Comparison of ENCODE assay signal across 28 mouse cellular contexts in the genomic region with DNA sequence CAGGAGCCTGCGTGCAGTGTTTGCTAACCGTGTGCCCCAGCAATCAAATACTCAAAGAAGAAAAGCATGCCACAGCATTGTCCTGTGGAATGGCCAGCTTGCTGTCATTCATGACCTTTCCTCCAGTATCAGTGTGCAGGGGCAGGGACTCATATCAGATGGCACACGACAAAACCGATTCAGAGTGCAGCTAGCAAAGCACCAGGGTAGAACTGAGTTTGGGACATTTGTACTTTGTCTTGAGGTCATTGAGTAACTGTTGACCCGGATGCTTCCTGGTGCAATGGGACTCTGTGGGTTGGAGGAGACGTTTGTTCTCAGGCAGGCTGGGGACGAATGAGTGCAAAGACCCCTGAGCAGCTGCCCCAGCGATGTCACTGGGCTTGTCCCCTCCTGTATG. TPM values are rescaled to one million over a fixed set of nuclear protein-coding genes. Genes with fewer than 3 reads are reported as not detected.
DNase-seq lines count a peak whose midpoint lies in the region; ATAC-seq and TF ChIP-seq lines count a peak whose summit lies in the region.
"Had no signal": no experiment of that assay in that cellular context is flagged by ENCODE, and none has a peak within 500 bp of the region (broad histone marks: within the 10 kb centered on the region; RNA-seq: fewer than 3 reads in every experiment).

No protein-coding gene starts in this region.

- peaks cover 3% of the 10 kb centered on the region; the same call in 1 of the 2 replicates for H3K4me1 ChIP-seq in intestine, postnatal 0 days (replicated peaks; ENCODE audit: control insufficient read depth, insufficient read depth, low read length)
- H3K4me1 ChIP-seq in intestine, embryonic 16.5 days (ENCODE audit: control insufficient read depth, insufficient read depth, low read length): peaks cover 7% of the 10 kb centered on the region
- no peaks in the 10 kb centered on the region for H3K4me1 ChIP-seq in kidney, embryonic 16.5 days (ENCODE audit: insufficient read depth, low read length)
- no peaks in the 10 kb centered on the region for H3K4me1 ChIP-seq in liver, embryonic 12.5 days
- no peaks in the 10 kb centered on the region; the same call in 1 of the 2 replicates for H3K4me1 ChIP-seq in stomach, postnatal 0 days (replicated peaks; ENCODE audit: control insufficient read depth, insufficient read depth)
- H3K4me1 ChIP-seq: embryonic facial prominence, embryonic 15.5 days; forebrain, embryonic 13.5 days; forebrain, embryonic 15.5 days had no signal

- no peak for TF ChIP-seq EP300 in stomach, postnatal 0 days (optimal IDR thresholded peaks at IDR 0.05)

- peak; percentile 29; the same call in 1 of the 2 replicates for ATAC-seq in intestine, postnatal 0 days
- no peak for ATAC-seq in intestine, embryonic 16.5 days
- ATAC-seq in kidney, embryonic 16.5 days (ENCODE audit: low FRiP score, low TSS enrichment): no peak
- ATAC-seq in liver, embryonic 12.5 days: 0 out of 2 replicates have a peak, but pooled peaks have one; percentile 8
- peak; percentile 43; the same call in 1 of the 2 replicates for ATAC-seq in stomach, postnatal 0 days (ENCODE audit: low FRiP score, low TSS enrichment)
- ATAC-seq: activated CD4-positive, CD25-positive, alpha-beta regulatory T cell, adult 4 months; CD4-positive, CD25-positive, alpha-beta regulatory T cell, adult 4 months; forebrain, embryonic 13.5 days; forebrain, embryonic 15.5 days; Patski had no signal

- H3K9ac ChIP-seq in intestine, postnatal 0 days (ENCODE audit: low read depth, low read length): no peak overlapping the region
- H3K9ac ChIP-seq in intestine, embryonic 16.5 days (ENCODE audit: low read depth, low read length): no peak overlapping the region
- H3K9ac ChIP-seq in kidney, embryonic 16.5 days (replicated peaks; ENCODE audit: low read length): no peak overlapping the region
- H3K9ac ChIP-seq in liver, embryonic 12.5 days: no peak overlapping the region
- no peak overlapping the region for H3K9ac ChIP-seq in stomach, postnatal 0 days (ENCODE audit: low read length)
- H3K9ac ChIP-seq: embryonic facial prominence, embryonic 13.5 days; embryonic facial prominence, embryonic 15.5 days; forebrain, embryonic 13.5 days; forebrain, embryonic 15.5 days had no signal

- no peak overlapping the region for H3K4me2 ChIP-seq in intestine, postnatal 0 days (replicated peaks; ENCODE audit: low read depth)
- H3K4me2 ChIP-seq in intestine, embryonic 16.5 days (ENCODE audit: low read depth, low read length): no peak overlapping the region
- H3K4me2 ChIP-seq in kidney, embryonic 16.5 days (replicated peaks; ENCODE audit: low read depth, low read length): no peak overlapping the region
- H3K4me2 ChIP-seq in liver, embryonic 12.5 days: no peak overlapping the region
- H3K4me2 ChIP-seq in stomach, postnatal 0 days (replicated peaks; ENCODE audit: low read depth): no peak overlapping the region
- H3K4me2 ChIP-seq: embryonic facial prominence, embryonic 13.5 days; embryonic facial prominence, embryonic 15.5 days; forebrain, embryonic 13.5 days; forebrain, embryonic 15.5 days had no signal

- no peak for TF ChIP-seq CTCF in intestine, postnatal 0 days (IDR thresholded peaks at IDR 0.05; ENCODE audit: low read depth)
- no peak for TF ChIP-seq CTCF in stomach, postnatal 0 days (IDR thresholded peaks at IDR 0.05; ENCODE audit: low read depth)

- H3K4me3 ChIP-seq in intestine, postnatal 0 days (ENCODE audit: low read depth, low read length): no peak overlapping the region
- H3K4me3 ChIP-seq in intestine, embryonic 16.5 days (ENCODE audit: low read length): no peak overlapping the region
- no peak overlapping the region for H3K4me3 ChIP-seq in kidney, embryonic 16.5 days (ENCODE audit: low read length)
- H3K4me3 ChIP-seq in liver, embryonic 12.5 days: no peak overlapping the region
- H3K4me3 ChIP-seq in stomach, postnatal 0 days (ENCODE audit: low read depth, low read length): no peak overlapping the region
- H3K4me3 ChIP-seq: embryonic facial prominence, embryonic 13.5 days; embryonic facial prominence, embryonic 15.5 days; erythroblast, embryonic 14.5 days; forebrain, embryonic 10.5 days; forebrain, embryonic 13.5 days; forebrain, embryonic 15.5 days had no signal

- 56% methylated on average over 8 of the region's 8 CpGs for WGBS in intestine, postnatal 0 days
- 60% methylated on average over 8 of the region's 8 CpGs for WGBS in intestine, embryonic 16.5 days
- WGBS in kidney, embryonic 16.5 days: 64% methylated on average over 8 of the region's 8 CpGs
- 59% methylated on average over 8 of the region's 8 CpGs for WGBS in liver, embryonic 12.5 days (ENCODE audit: insufficient replicate concordance)
- WGBS in stomach, postnatal 0 days: 60% methylated on average over 8 of the region's 8 CpGs

- no peaks in the 10 kb centered on the region for H3K36me3 ChIP-seq in intestine, postnatal 0 days (ENCODE audit: control insufficient read depth, insufficient read depth)
- H3K36me3 ChIP-seq in intestine, embryonic 16.5 days (ENCODE audit: control insufficient read depth, insufficient read depth, low read length): no peaks in the 10 kb centered on the region
- H3K36me3 ChIP-seq in kidney, embryonic 16.5 days (ENCODE audit: insufficient read depth, low read length): no peaks in the 10 kb centered on the region
- H3K36me3 ChIP-seq in liver, embryonic 12.5 days: no peaks in the 10 kb centered on the region
- no peaks in the 10 kb centered on the region for H3K36me3 ChIP-seq in stomach, postnatal 0 days (ENCODE audit: control insufficient read depth, insufficient read depth, low read length)
- H3K36me3 ChIP-seq: embryonic facial prominence, embryonic 13.5 days; embryonic facial prominence, embryonic 15.5 days; forebrain, embryonic 10.5 days; forebrain, embryonic 15.5 days; G1E had no signal

- H3K27me3 ChIP-seq in intestine, postnatal 0 days (replicated peaks; ENCODE audit: control insufficient read depth, insufficient read depth, low read length): no peaks in the 10 kb centered on the region
- H3K27me3 ChIP-seq in intestine, embryonic 16.5 days (replicated peaks; ENCODE audit: control insufficient read depth, insufficient read depth, low read length): no peaks in the 10 kb centered on the region
- no peaks in the 10 kb centered on the region for H3K27me3 ChIP-seq in kidney, embryonic 16.5 days (ENCODE audit: insufficient read depth, low read length)
- no peaks in the 10 kb centered on the region for H3K27me3 ChIP-seq in liver, embryonic 12.5 days (replicated peaks)
- no peaks in the 10 kb centered on the region for H3K27me3 ChIP-seq in stomach, postnatal 0 days (ENCODE audit: control insufficient read depth, insufficient read depth, low read length)
- H3K27me3 ChIP-seq: embryonic facial prominence, embryonic 13.5 days; embryonic facial prominence, embryonic 15.5 days; forebrain, embryonic 13.5 days; forebrain, embryonic 15.5 days; Patski had no signal

- no peak overlapping the region for H3K27ac ChIP-seq in intestine, postnatal 0 days (ENCODE audit: low read depth, low read length)
- no peak overlapping the region for H3K27ac ChIP-seq in intestine, embryonic 16.5 days (ENCODE audit: low read length)
- no peak overlapping the region for H3K27ac ChIP-seq in kidney, embryonic 16.5 days (ENCODE audit: low read length)
- no peak overlapping the region for H3K27ac ChIP-seq in liver, embryonic 12.5 days
- no peak overlapping the region for H3K27ac ChIP-seq in stomach, postnatal 0 days (replicated peaks)
- H3K27ac ChIP-seq: embryonic facial prominence, embryonic 13.5 days; embryonic facial prominence, embryonic 15.5 days; forebrain, embryonic 10.5 days; forebrain, embryonic 13.5 days; forebrain, embryonic 15.5 days had no signal

- DNase-seq in kidney, adult 9 months: peak; percentile 49
- no peak for DNase-seq in liver
- DNase-seq in stomach, postnatal 0 days (ENCODE audit: low spot score): no peak
- DNase-seq in cerebellum, postnatal 4 days (ENCODE audit: low spot score in 2 of 2): no peak
- DNase-seq: adrenal gland, adult 8-10 months; adrenal gland, postnatal 14 days; adrenal gland, postnatal 36 days; B cell, adult 2 months; cerebellum, adult 11-12 months; cerebellum, adult 2 months; cerebellum, adult 9-10 months; cerebellum, postnatal 10 days; cerebellum, postnatal 25 days; embryo, embryonic 11 days had no signal

- H3K9me3 ChIP-seq in intestine, postnatal 0 days (ENCODE audit: control insufficient read depth): no peaks in the 10 kb centered on the region
- no peaks in the 10 kb centered on the region for H3K9me3 ChIP-seq in intestine, embryonic 16.5 days (ENCODE audit: control insufficient read depth, low read length)
- no peaks in the 10 kb centered on the region for H3K9me3 ChIP-seq in kidney, embryonic 16.5 days (ENCODE audit: low read length)
- H3K9me3 ChIP-seq in liver, embryonic 12.5 days (replicated peaks): no peaks in the 10 kb centered on the region
- no peaks in the 10 kb centered on the region for H3K9me3 ChIP-seq in stomach, postnatal 0 days (ENCODE audit: control insufficient read depth, low read length)
- H3K9me3 ChIP-seq: embryonic facial prominence, embryonic 13.5 days; embryonic facial prominence, embryonic 15.5 days; forebrain, embryonic 10.5 days; forebrain, embryonic 13.5 days; forebrain, embryonic 15.5 days; G1E had no signal

RNA-seq across cellular contexts. Expression of gene Lpar3, which starts 29.1 kb away (rescaled TPM):
- 10.7 TPM in 2 replicates for polyA plus RNA-seq in intestine, postnatal 0 days (2015; fragmentation: Nextera tagmentation; extraction: Ambion mirVana)
- 2.8 and 3.1 TPM in 2 replicates for polyA plus RNA-seq in intestine, embryonic 16.5 days (2015; fragmentation: Nextera tagmentation; extraction: Ambion mirVana)
- 2.2 TPM in 2 replicates for polyA plus RNA-seq in kidney, embryonic 16.5 days (2015; fragmentation: Nextera tagmentation; extraction: Ambion mirVana)
- polyA plus RNA-seq in liver, embryonic 12.5 days (2016; fragmentation: Nextera tagmentation; extraction: Ambion mirVana): 0.05 and 0.06 TPM in 2 replicates
- polyA plus RNA-seq in stomach, postnatal 0 days (2015; fragmentation: Nextera tagmentation; extraction: Ambion mirVana): 0.38 and 0.53 TPM in 2 replicates
- polyA plus RNA-seq: activated CD4-positive, CD25-positive, alpha-beta regulatory T cell, adult 4 months; CD4-positive, CD25-positive, alpha-beta regulatory T cell, adult 4 months; G1E had no signal

Comparison
In these comparisons a context has a peak if more than half of its experiments do, and no peak if none do; other contexts are left out.
1. ATAC-seq: peak in intestine, postnatal 0 days (single experiment), liver, embryonic 12.5 days (single experiment) and stomach, postnatal 0 days (single experiment); none in intestine, embryonic 16.5 days (single experiment) and kidney, embryonic 16.5 days (single experiment).